Mouse (Mus musculus) MEL (cell line): ENCODE measurements around the gene Zfp362. TPM values are rescaled to one million over a fixed set of nuclear protein-coding genes. Genes with fewer than 3 reads are reported as not detected.
A peak's percentile ranks its signal among the peaks of the same experiment; 100 is the strongest.

ENCODE experiments used
- DNase-seq: peaks from one replicate; pipeline ENCODE4 v3.0.0; 2011; ENCODE audit warnings: low read depth, low spot score
- H3K27ac ChIP-seq: 2 replicates; pipeline ENCODE4 v1.5.1; 2012; ENCODE audit warnings: low read depth, mild to moderate bottlenecking, control low read depth, low read length, moderate library complexity; ENCODE audit not compliant: control insufficient read depth
- H3K27me3 ChIP-seq, 2 experiments: fragments of 150-350 bp in 1 of 2; sonication (generic) in 1 of 2; 2 replicates each; pipeline ENCODE4 v1.6.1; 2012; ENCODE audit warnings: low read length in 2 of 2, mild to moderate bottlenecking in 2 of 2, improper control_type of control experiment in 1 of 2, moderate library complexity in 1 of 2; ENCODE audit not compliant: insufficient read depth in 2 of 2, control insufficient read depth in 1 of 2
- H3K36me3 ChIP-seq, 2 experiments: 2 replicates each; pipeline ENCODE4 v1.6.1; 2012 to 2014; ENCODE audit warnings: low read length in 2 of 2, improper control_type of control experiment in 1 of 2, inconsistent platforms in 1 of 2, mild to moderate bottlenecking in 1 of 2; ENCODE audit not compliant: insufficient read depth in 2 of 2, control insufficient read depth in 1 of 2
- H3K4me1 ChIP-seq, 2 experiments: fragments of 150-350 bp in 1 of 2; sonication (generic) in 1 of 2; 2 replicates each; pipeline ENCODE4 v1.6.1; 2012; ENCODE audit warnings: low read length in 2 of 2, improper control_type of control experiment in 1 of 2, mild to moderate bottlenecking in 1 of 2; ENCODE audit not compliant: insufficient read depth in 2 of 2, control insufficient read depth in 1 of 2
- H3K4me3 ChIP-seq, 2 experiments: fragments of 150-350 bp in 1 of 2; sonication (generic) in 1 of 2; 2 replicates each; pipeline ENCODE4 v1.5.1; 2012; ENCODE audit warnings: low read depth in 2 of 2, low read length in 2 of 2, mild to moderate bottlenecking in 2 of 2, moderate library complexity in 2 of 2, control low read depth in 1 of 2, improper control_type of control experiment in 1 of 2; ENCODE audit not compliant: control insufficient read depth in 1 of 2, insufficient read depth in 1 of 2
- H3K79me2 ChIP-seq: 2 replicates; pipeline ENCODE4 v1.6.1; 2012; ENCODE audit warnings: mild to moderate bottlenecking, low read length, moderate library complexity; ENCODE audit not compliant: control insufficient read depth, poor library complexity, insufficient read depth
- H3K9ac ChIP-seq: 2 replicates; pipeline ENCODE4 v1.6.1; 2012; ENCODE audit warnings: low read depth, mild to moderate bottlenecking, control low read depth, low read length, moderate library complexity; ENCODE audit not compliant: control insufficient read depth, poor library complexity, severe bottlenecking
- H3K9me3 ChIP-seq: fragments of 150-350 bp; sonication (generic); replicated peaks from 2 replicates; pipeline ENCODE4 v1.6.1; 2012; ENCODE audit warnings: mild to moderate bottlenecking, low read length, improper control_type of control experiment, moderate library complexity; ENCODE audit not compliant: insufficient read depth
- BHLHE40 ChIP-seq: IDR thresholded peaks from 2 replicates; pipeline ENCODE4 v1.6.1; 2012; ENCODE audit warnings: low read depth, mild to moderate bottlenecking, inconsistent platforms, low read length, improper control_type of control experiment, borderline replicate concordance
- CHD2 ChIP-seq: IDR thresholded peaks from 2 replicates; pipeline ENCODE4 v1.6.1; 2011; ENCODE audit warnings: low read length, improper control_type of control experiment
- CTCF ChIP-seq, 3 experiments: IDR thresholded peaks in 2 of 3; conservative IDR thresholded peaks in 1 of 3; 2 replicates each; pipeline ENCODE4 v1.5.1; 2011 to 2012; ENCODE audit warnings: low read length in 3 of 3, low read depth in 2 of 3, mild to moderate bottlenecking in 2 of 3, improper control_type of control experiment in 1 of 3, inconsistent platforms in 1 of 3, mixed read lengths in 1 of 3, moderate library complexity in 1 of 3; ENCODE audit not compliant: control insufficient read depth in 1 of 3, insufficient read depth in 1 of 3, poor library complexity in 1 of 3, severe bottlenecking in 1 of 3
- ELF1 ChIP-seq: IDR thresholded peaks from 2 replicates; pipeline ENCODE4 v1.6.1; 2014; ENCODE audit warnings: low read depth, mild to moderate bottlenecking, inconsistent platforms, low read length, improper control_type of control experiment, moderate library complexity
- GATA1 ChIP-seq: IDR thresholded peaks from 2 replicates; pipeline ENCODE4 v1.6.1; 2011; ENCODE audit warnings: low read depth, low read length, improper control_type of control experiment
- HCFC1 ChIP-seq: IDR thresholded peaks from 2 replicates; pipeline ENCODE4 v1.6.1; 2012; ENCODE audit warnings: low read depth, mild to moderate bottlenecking, inconsistent platforms, low read length, improper control_type of control experiment, moderate library complexity
- JUND ChIP-seq: IDR thresholded peaks from 2 replicates; pipeline ENCODE4 v1.6.1; 2011; ENCODE audit warnings: low read depth, mild to moderate bottlenecking, improper control_type of control experiment, low read length
- RAD21 ChIP-seq: IDR thresholded peaks from 2 replicates; pipeline ENCODE4 v1.6.1; 2011; ENCODE audit warnings: mild to moderate bottlenecking, low read depth, low read length, improper control_type of control experiment
- RCOR1 ChIP-seq: IDR thresholded peaks from 2 replicates; pipeline ENCODE4 v1.6.1; 2012; ENCODE audit warnings: low read depth, mild to moderate bottlenecking, inconsistent platforms, low read length, improper control_type of control experiment
- SMC3 ChIP-seq: IDR thresholded peaks from 2 replicates; pipeline ENCODE4 v1.6.1; 2011; ENCODE audit warnings: low read depth, low read length, improper control_type of control experiment
- USF1 ChIP-seq: IDR thresholded peaks from 2 replicates; pipeline ENCODE4 v1.6.1; 2014; ENCODE audit warnings: low read depth, mild to moderate bottlenecking, inconsistent platforms, low read length, improper control_type of control experiment, moderate library complexity
- ZNF384 ChIP-seq: IDR thresholded peaks from 2 replicates; pipeline ENCODE4 v1.6.1; 2012; ENCODE audit warnings: low read depth, mild to moderate bottlenecking, inconsistent platforms, low read length, improper control_type of control experiment
- polyA plus RNA-seq, 2 experiments: library from polyadenylated mRNA; stranded (reverse) in 1 of 2; unstranded in 1 of 2; fragments of >175 nt in 1 of 2; fragments of >200 nt in 1 of 2; gene quantifications; 2 replicates each; pipeline versions ENCODE4 v1.2.1 to v1.2.4; 2012; ENCODE audit warnings: low replicate concordance in 2 of 2, low read depth in 1 of 2; ENCODE audit not compliant: insufficient read length in 2 of 2, insufficient read depth in 1 of 2, missing spikeins in 1 of 2
- total RNA-seq: library from RNA; depleted of rRNA; stranded (reverse); fragments of 300-350 nt; gene quantifications from 2 replicates; pipeline ENCODE4 v1.2.3, GENCODE M21; 2012

The Zfp362 gene
- total and polyA plus RNA-seq, 3 experiments: 2.4 to 30.1 TPM; not detected in 1

GRCm38 (mm10) chr4:128774467-128774866 lies 31.4 kb downstream of the Zfp362 start:
- Histone ChIP-seq H3K9me3 (no peaks in the 10 kb centered on the region), H3K27me3 (no peaks in the 10 kb centered on the region), H3K79me2 (no peaks in the 10 kb centered on the region), H3K27ac (no peak overlapping the region), H3K4me1 (no peaks in the 10 kb centered on the region), H3K9ac (no peak overlapping the region), H3K36me3 (peaks cover 0 to 3% of the 10 kb centered on the region in 2 experiments; a peak in 2 of 4 replicates), H3K4me3 (no peak overlapping the region)
- DNase-seq: peak; percentile 45
- TF ChIP-seq CTCF (IDR thresholded peaks at IDR 0.05 in 2 of 3, conservative IDR thresholded peaks at IDR 0.05 in 1 of 3; ENCODE audit: control insufficient read depth in 1 of 3, insufficient read depth in 1 of 3, low read depth in 2 of 3, low read length in 3 of 3, poor library complexity in 1 of 3, severe bottlenecking in 1 of 3): peak; percentile 47 to 79 (median 54)
- TF ChIP-seq SMC3: peak; percentile 38
- no peak for TF ChIP-seq CHD2

- no peak overlapping the region for H3K4me3 ChIP-seq
- no peak overlapping the region for H3K27ac ChIP-seq
- H3K4me1 ChIP-seq: no peaks in the 10 kb centered on the region
- peaks cover 0 to 3% of the 10 kb centered on the region in 2 experiments; a peak in 2 of 4 replicates for H3K36me3 ChIP-seq
- H3K27me3 ChIP-seq: no peaks in the 10 kb centered on the region
- DNase-seq: no peak
- TF ChIP-seq HCFC1 (no peak), ELF1 (no peak), RCOR1 (no peak), RAD21 (no peak)
- TF ChIP-seq, all 39 proteins: peak for 0
- Histone ChIP-seq H3K9ac (no peak overlapping the region), H3K79me2 (no peaks in the 10 kb centered on the region), H3K9me3 (no peaks in the 10 kb centered on the region)
These were observed 32.0 kb downstream of the Zfp362 start for GRCm38 (mm10) chr4:128773820-128774219.

- H3K9me3 ChIP-seq: no peaks in the 10 kb centered on the region
- H3K4me3 ChIP-seq: no peak overlapping the region
- no peaks in the 10 kb centered on the region for H3K27me3 ChIP-seq
- H3K4me1 ChIP-seq: no peaks in the 10 kb centered on the region
- H3K36me3 ChIP-seq: peaks cover 0 to 1% of the 10 kb centered on the region in 2 experiments; a peak in 2 of 4 replicates
- no peak overlapping the region for H3K27ac ChIP-seq
- no peak for DNase-seq
- no peaks in the 10 kb centered on the region for H3K79me2 ChIP-seq
- H3K9ac ChIP-seq: no peak overlapping the region
- no peak for TF ChIP-seq GATA1
- peak; percentile 50; the same call in 1 of the 2 replicates for TF ChIP-seq USF1
- no peak for TF ChIP-seq JUND
- no peak for TF ChIP-seq ZNF384
- TF ChIP-seq CHD2: no peak
- no peak for TF ChIP-seq BHLHE40
These were observed 35.1 kb downstream of the Zfp362 start for GRCm38 (mm10) chr4:128770698-128771097.
